ENCODE assay signal across 8 mouse cellular contexts in genomic region chr13:52928392-52928791, GRCm38 (mm10). TPM values are rescaled to one million over a fixed set of nuclear protein-coding genes. Genes with fewer than 3 reads are reported as not detected.
DNase-seq lines count a peak whose midpoint lies in the region; ATAC-seq and TF ChIP-seq lines count a peak whose summit lies in the region.

No protein-coding gene starts in this region.

- no peaks in the 10 kb centered on the region for H3K9me3 ChIP-seq in lung, postnatal 0 days (ENCODE audit: low read length)
- H3K9me3 ChIP-seq in intestine, embryonic 14.5 days (ENCODE audit: control insufficient read depth, low read length): no peaks in the 10 kb centered on the region
- H3K9me3 ChIP-seq in neural tube, embryonic 12.5 days: no peaks in the 10 kb centered on the region

- H3K4me1 ChIP-seq in lung, postnatal 0 days (ENCODE audit: insufficient read depth, low read depth, low read length): peaks cover 5% of the 10 kb centered on the region; the same call in 1 of the 2 replicates
- H3K4me1 ChIP-seq in intestine, embryonic 14.5 days (replicated peaks; ENCODE audit: control insufficient read depth, insufficient read depth, low read length): peaks cover 20% of the 10 kb centered on the region
- H3K4me1 ChIP-seq in neural tube, embryonic 12.5 days: peaks cover 15% of the 10 kb centered on the region

- peak overlapping the region; percentile 61; the same call in 1 of the 2 replicates for H3K9ac ChIP-seq in lung, postnatal 0 days (replicated peaks; ENCODE audit: low read depth)
- no peak overlapping the region; the same call in 1 of the 2 replicates for H3K9ac ChIP-seq in intestine, embryonic 14.5 days (ENCODE audit: low read length)
- peak overlapping the region; percentile 75 for H3K9ac ChIP-seq in neural tube, embryonic 12.5 days

- no peak overlapping the region for H3K27ac ChIP-seq in lung, postnatal 0 days (ENCODE audit: low read length)
- H3K27ac ChIP-seq in intestine, embryonic 14.5 days (ENCODE audit: low read depth): no peak overlapping the region
- no peak overlapping the region for H3K27ac ChIP-seq in neural tube, embryonic 12.5 days

- no peaks in the 10 kb centered on the region for H3K36me3 ChIP-seq in lung, postnatal 0 days (ENCODE audit: insufficient read depth, low read length)
- H3K36me3 ChIP-seq in intestine, embryonic 14.5 days (ENCODE audit: control insufficient read depth, insufficient read depth, low read length): no peaks in the 10 kb centered on the region
- H3K36me3 ChIP-seq in neural tube, embryonic 12.5 days: no peaks in the 10 kb centered on the region

- WGBS in lung, postnatal 0 days: 59% methylated on average over 9 of the region's 9 CpGs
- 68% methylated on average over 9 of the region's 9 CpGs for WGBS in intestine, embryonic 14.5 days
- WGBS in neural tube, embryonic 12.5 days: 80% methylated on average over 9 of the region's 9 CpGs

- H3K4me3 ChIP-seq in lung, postnatal 0 days (ENCODE audit: low read depth, low read length): peak overlapping the region; percentile 83; the same call in 1 of the 2 replicates
- H3K4me3 ChIP-seq in intestine, embryonic 14.5 days (ENCODE audit: low read depth, low read length): peak overlapping the region; percentile 83
- H3K4me3 ChIP-seq in neural tube, embryonic 12.5 days: peak overlapping the region; percentile 81

- no peaks in the 10 kb centered on the region for H3K27me3 ChIP-seq in lung, postnatal 0 days (replicated peaks; ENCODE audit: insufficient read depth, low read length)
- no peaks in the 10 kb centered on the region for H3K27me3 ChIP-seq in intestine, embryonic 14.5 days (replicated peaks; ENCODE audit: control insufficient read depth, insufficient read depth, low read length)
- no peaks in the 10 kb centered on the region for H3K27me3 ChIP-seq in neural tube, embryonic 12.5 days (replicated peaks)

- peak overlapping the region; percentile 67 for H3K4me2 ChIP-seq in lung, postnatal 0 days (replicated peaks; ENCODE audit: low read depth, low read length)
- H3K4me2 ChIP-seq in intestine, embryonic 14.5 days (ENCODE audit: low read length): peak overlapping the region; percentile 52
- peak overlapping the region; percentile 61 for H3K4me2 ChIP-seq in neural tube, embryonic 12.5 days (replicated peaks)

- DNase-seq in cerebellum, adult 9-10 months: peak; percentile 34
- DNase-seq in cerebellum, adult 9-11 months: no peak
- DNase-seq in lung, postnatal 0 days (ENCODE audit: low spot score): no peak
- no peak for DNase-seq in lung, postnatal 4 days
- no peak for DNase-seq in intestine, embryonic 14.5 days (ENCODE audit: low spot score)
- DNase-seq in kidney, adult 11 months: no peak

- no peak for ATAC-seq in lung, postnatal 0 days
- no peak for ATAC-seq in intestine, embryonic 14.5 days (replicated peaks; ENCODE audit: low FRiP score, low TSS enrichment, low read depth)
- ATAC-seq in neural tube, embryonic 12.5 days (ENCODE audit: low FRiP score, low read depth): no peak
- no peak for ATAC-seq in inflammation-experienced regulatory T-cells, adult 6 months

- no peak for TF ChIP-seq CTCF in lung, postnatal 0 days (IDR thresholded peaks at IDR 0.05)

- TF ChIP-seq EP300 in lung, postnatal 0 days (IDR thresholded peaks at IDR 0.05): no peak

RNA-seq across cellular contexts. Expression of gene Auh, which starts 1.1 kb away (rescaled TPM):
- 43.3 and 45.1 TPM in 2 replicates for polyA plus RNA-seq in lung, postnatal 0 days (2015; fragmentation: Nextera tagmentation; extraction: Ambion mirVana)
- polyA plus RNA-seq in intestine, embryonic 14.5 days (2014; fragmentation: Nextera tagmentation; extraction: Ambion mirVana): 36.1 and 38.6 TPM in 2 replicates
- polyA plus RNA-seq in neural tube, embryonic 12.5 days (2016; fragmentation: Nextera tagmentation; extraction: Ambion mirVana): 51.4 and 52.7 TPM in 2 replicates
- 10 to 100 TPM; 25.0 to 28.2 (median 26.2) TPM for polyA plus RNA-seq in inflammation-experienced regulatory T-cells, adult 6 months (2017; shearing (Covaris generic))

RNA-seq across cellular contexts. Expression of gene Nfil3, which starts 52.5 kb away (rescaled TPM):
- polyA plus RNA-seq in lung, postnatal 0 days (2015; fragmentation: Nextera tagmentation; extraction: Ambion mirVana): 18.6 and 18.7 TPM in 2 replicates
- 28.5 and 30.1 TPM in 2 replicates for polyA plus RNA-seq in intestine, embryonic 14.5 days (2014; fragmentation: Nextera tagmentation; extraction: Ambion mirVana)
- 42.2 and 44.2 TPM in 2 replicates for polyA plus RNA-seq in neural tube, embryonic 12.5 days (2016; fragmentation: Nextera tagmentation; extraction: Ambion mirVana)
- 1 to 10 TPM; 2.7 to 4.1 (median 3.8) TPM for polyA plus RNA-seq in inflammation-experienced regulatory T-cells, adult 6 months (2017; shearing (Covaris generic))
